Mouse (Mus musculus): ENCODE data around the gene Nrd1.

DNA sequence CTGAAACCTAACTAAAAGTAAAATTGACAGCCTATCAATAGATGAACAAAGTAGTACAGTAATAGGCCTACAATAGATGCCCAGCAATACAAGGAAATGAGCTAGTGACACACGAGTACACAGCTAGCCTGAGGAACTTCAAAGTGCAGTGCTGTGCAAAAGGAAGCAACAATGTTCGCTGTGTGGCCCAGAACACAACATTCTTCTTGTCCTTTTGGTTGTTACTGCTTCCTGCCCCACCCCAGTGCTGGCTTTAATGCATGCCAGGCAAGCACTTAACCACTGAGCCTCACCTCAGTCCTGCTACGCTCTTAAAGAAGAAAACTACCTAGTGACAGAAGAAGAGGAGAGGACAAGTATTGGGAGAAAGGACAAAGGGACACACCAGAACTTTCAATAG, 79.2 kb downstream of the Nrd1 start:
- TF ChIP-seq GATA1 (IDR thresholded peaks at IDR 0.05; ENCODE audit: low read length) (no peak), TAL1 (IDR thresholded peaks at IDR 0.05; ENCODE audit: low read length) (no peak)

All from erythroblast, embryonic 14.5 days (primary cell).